Comparison of ENCODE assay signal across 16 mouse cellular contexts in genomic region chr1:187821368-187821811, GRCm38 (mm10).
A peak's percentile ranks its signal among the peaks of the same experiment; 100 is the strongest.
DNase-seq lines count a peak whose midpoint lies in the region; ATAC-seq and TF ChIP-seq lines count a peak whose summit lies in the region.
"Had no signal": no experiment of that assay in that cellular context is flagged by ENCODE, and none has a peak within 500 bp of the region (broad histone marks: within the 10 kb centered on the region; RNA-seq: fewer than 3 reads in every experiment).

No protein-coding gene starts in this region.

- H3K4me1 ChIP-seq in neural tube, embryonic 13.5 days (replicated peaks): peaks cover 10% of the 10 kb centered on the region
- H3K4me1 ChIP-seq in kidney, adult 2 months (ENCODE audit: control insufficient read depth, insufficient read depth, low read length): peaks cover 21% of the 10 kb centered on the region; the same call in 1 of the 2 replicates
- no peaks in the 10 kb centered on the region for H3K4me1 ChIP-seq in forebrain, embryonic 12.5 days
- H3K4me1 ChIP-seq: liver, embryonic 13.5 days had no signal

- H3K4me3 ChIP-seq in neural tube, embryonic 13.5 days: no peak overlapping the region
- no peak overlapping the region for H3K4me3 ChIP-seq in kidney, adult 2 months (ENCODE audit: insufficient read depth, low read depth, low read length)
- no peak overlapping the region for H3K4me3 ChIP-seq in forebrain, embryonic 12.5 days (replicated peaks)
- H3K4me3 ChIP-seq: left cerebral cortex, adult 2 months; liver, embryonic 13.5 days had no signal

- no peaks in the 10 kb centered on the region for H3K27me3 ChIP-seq in neural tube, embryonic 13.5 days
- H3K27me3 ChIP-seq in kidney, adult 2 months (replicated peaks; ENCODE audit: control insufficient read depth, insufficient read depth, low read length): no peaks in the 10 kb centered on the region
- no peaks in the 10 kb centered on the region for H3K27me3 ChIP-seq in forebrain, embryonic 12.5 days
- H3K27me3 ChIP-seq: liver, embryonic 13.5 days; Patski had no signal

- TF ChIP-seq POLR2A in kidney, adult 2 months (IDR thresholded peaks at IDR 0.05; ENCODE audit: low read depth, low read length): no peak

- no peak overlapping the region for H3K4me2 ChIP-seq in neural tube, embryonic 13.5 days
- no peak overlapping the region for H3K4me2 ChIP-seq in forebrain, embryonic 12.5 days
- H3K4me2 ChIP-seq: liver, embryonic 13.5 days had no signal

- no peak overlapping the region for H3K27ac ChIP-seq in neural tube, embryonic 13.5 days (replicated peaks)
- peak overlapping the region; percentile 75 for H3K27ac ChIP-seq in kidney, adult 2 months (ENCODE audit: insufficient read depth, low read depth, low read length)
- no peak overlapping the region for H3K27ac ChIP-seq in forebrain, embryonic 12.5 days
- H3K27ac ChIP-seq: left cerebral cortex, adult 2 months; liver, embryonic 13.5 days; stomach, postnatal 0 days had no signal

- H3K36me3 ChIP-seq in neural tube, embryonic 13.5 days: no peaks in the 10 kb centered on the region
- no peaks in the 10 kb centered on the region for H3K36me3 ChIP-seq in kidney, adult 2 months (ENCODE audit: control insufficient read depth, insufficient read depth, low read length)
- H3K36me3 ChIP-seq in forebrain, embryonic 12.5 days (replicated peaks): no peaks in the 10 kb centered on the region
- H3K36me3 ChIP-seq: liver, embryonic 13.5 days had no signal

- DNase-seq in neural tube, embryonic 10.5 days (ENCODE audit: extremely low spot score, low spot score): no peak
- peak; percentile 82 for DNase-seq in kidney, adult 2 months
- peak; percentile 58 to 77 for DNase-seq in kidney, postnatal 4 days
- DNase-seq in spleen, postnatal 4 days (ENCODE audit: low spot score in 2 of 2): no peak
- no peak for DNase-seq in spleen, postnatal 14 days (ENCODE audit: low spot score in 2 of 2)
- DNase-seq: cerebellum, postnatal 25 days; forebrain, postnatal 0 days; liver, embryonic 13.5 days; lung, postnatal 14 days; right cerebral cortex, postnatal 4 days; thymus, postnatal 36 days had no signal

- ATAC-seq in neural tube, embryonic 13.5 days (ENCODE audit: low read depth): peak; percentile 56; the same call in 1 of the 2 replicates
- no peak for ATAC-seq in forebrain, embryonic 12.5 days (ENCODE audit: low FRiP score)
- ATAC-seq: forebrain, postnatal 0 days; Patski had no signal

- no peaks in the 10 kb centered on the region for H3K9me3 ChIP-seq in neural tube, embryonic 13.5 days
- no peaks in the 10 kb centered on the region for H3K9me3 ChIP-seq in forebrain, embryonic 12.5 days
- H3K9me3 ChIP-seq: liver, embryonic 13.5 days had no signal

- TF ChIP-seq CTCF in kidney, adult 2 months (conservative IDR thresholded peaks at IDR 0.05; ENCODE audit: insufficient read depth, insufficient read length, low read depth, low read length): no peak

- no peak overlapping the region for H3K9ac ChIP-seq in neural tube, embryonic 13.5 days
- H3K9ac ChIP-seq in forebrain, embryonic 12.5 days: no peak overlapping the region
- H3K9ac ChIP-seq: forebrain, postnatal 0 days; liver, embryonic 13.5 days had no signal

- 45% methylated on average over 13 of the region's 13 CpGs for WGBS in neural tube, embryonic 13.5 days
- 36% methylated on average over 13 of the region's 13 CpGs for WGBS in kidney, adult 2 months
- WGBS in forebrain, embryonic 12.5 days: 75% methylated on average over 13 of the region's 13 CpGs

Comparison
In these comparisons a context has a peak if more than half of its experiments do, and no peak if none do; other contexts are left out.
1. DNase-seq: peak in kidney, adult 2 months (single experiment) and kidney, postnatal 4 days (2 of 2); none in neural tube, embryonic 10.5 days (single experiment), spleen, postnatal 4 days (0 of 2) and spleen, postnatal 14 days (0 of 2).